Mouse (Mus musculus) lung, embryonic 14.5 days (tissue): ENCODE results near the gene Klhl41. TPM values are rescaled to one million over a fixed set of nuclear protein-coding genes. Genes with fewer than 3 reads are reported as not detected.
"Not testable (repeated sequence)": the region's sequence is repeated elsewhere in the genome, so short reads cannot be mapped to it uniquely, and the experiment has no call there.

ENCODE experiments used
- ATAC-seq: fragments of 200-750 bp; cut with Nextera tagmentation; 2 replicates; pipeline ENCODE4 v1.8.0; 2017; ENCODE audit warnings: mild to moderate bottlenecking, moderate TSS enrichment, moderate library complexity; ENCODE audit not compliant: insufficient read depth
- DNase-seq: peaks from one replicate; pipeline ENCODE4 v3.0.0-alpha.2; 2015
- H3K27ac ChIP-seq: fragments of 300-500 bp; sonication (generic); 2 replicates; pipeline ENCODE4 v1.5.1; 2014; ENCODE audit warnings: low read depth, mild to moderate bottlenecking, moderate library complexity
- H3K27me3 ChIP-seq: fragments of 300-500 bp; sonication (generic); 2 replicates; pipeline ENCODE4 v1.6.1; 2014; ENCODE audit warnings: low read length, control low read depth; ENCODE audit not compliant: insufficient read depth
- H3K36me3 ChIP-seq: fragments of 300-500 bp; sonication (generic); 2 replicates; pipeline ENCODE4 v1.6.1; 2014; ENCODE audit warnings: control low read depth; ENCODE audit not compliant: insufficient read depth
- H3K4me1 ChIP-seq: fragments of 300-500 bp; sonication (generic); 2 replicates; pipeline ENCODE4 v1.6.1; 2014; ENCODE audit warnings: antibody characterized with exemption, control low read depth; ENCODE audit not compliant: insufficient read depth
- H3K4me2 ChIP-seq: fragments of 300-500 bp; sonication (generic); 2 replicates; pipeline ENCODE4 v1.6.1; 2014; ENCODE audit warnings: mild to moderate bottlenecking
- H3K4me3 ChIP-seq: fragments of 300-500 bp; sonication (generic); 2 replicates; pipeline ENCODE4 v1.5.1; 2014; ENCODE audit warnings: low read depth, low read length
- H3K9ac ChIP-seq: fragments of 300-500 bp; sonication (generic); 2 replicates; pipeline ENCODE4 v1.6.1; 2014
- H3K9me3 ChIP-seq: fragments of 300-500 bp; sonication (generic); 2 replicates; pipeline ENCODE4 v1.6.1; 2016; ENCODE audit warnings: low read depth, low read length, control low read depth
- CTCF ChIP-seq: IDR thresholded peaks from 2 replicates; pipeline ENCODE4 v1.5.1; 2016; ENCODE audit warnings: antibody characterized with exemption, low read depth
- WGBS: fragments of 180-500 bp; shearing (Covaris S2); extraction: QIAGEN DNeasy Blood & Tissue Kit; methylation state at CpG from one replicate; pipeline ENCODE4 v1.1.7; 2014; 5-methylcytosine and 5-hydroxymethylcytosine counted together
- polyA plus RNA-seq: library from polyadenylated mRNA; unstranded; fragments of >200 nt; fragmentation: Nextera tagmentation; extraction: Ambion mirVana; gene quantifications from 2 replicates; pipeline ENCODE4 v1.2.1, GENCODE M21; 2014

Klhl41 gene
- polyA plus RNA-seq, 1 experiment from 2014 or later: 0.13 TPM

- no peaks in the 10 kb centered on the region for H3K4me1 ChIP-seq
Observed at GRCm38 (mm10) chr2:69667656-69668055, 2.3 kb upstream of the Klhl41 start.

DNA sequence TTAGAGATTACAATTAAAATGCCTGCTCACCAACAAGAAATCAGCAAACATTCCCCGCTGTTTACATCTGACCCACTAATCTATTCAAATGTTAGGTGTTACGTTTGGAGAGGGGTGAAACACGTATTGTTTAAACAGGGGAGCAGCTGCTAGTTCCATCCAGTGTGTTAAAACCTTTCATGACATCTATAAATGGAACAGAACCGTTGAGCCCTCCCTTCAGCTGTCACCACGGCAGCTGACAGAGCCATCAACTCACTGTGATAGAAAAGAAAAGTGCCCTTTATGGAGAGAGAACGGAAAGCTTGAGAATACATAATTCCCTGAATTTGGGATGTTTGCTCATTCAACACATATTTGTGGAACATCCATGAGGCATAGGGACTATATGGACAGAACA, 1.5 kb upstream of the Klhl41 start:
- peaks cover 16% of the 10 kb centered on the region; the same call in 1 of the 2 replicates for H3K36me3 ChIP-seq
- no peaks in the 10 kb centered on the region for H3K27me3 ChIP-seq
- ATAC-seq (no peak), DNase-seq (no peak)
- no peaks in the 10 kb centered on the region for H3K4me1 ChIP-seq
- no peak overlapping the region for H3K27ac ChIP-seq
- no peak overlapping the region for H3K4me2 ChIP-seq
- 68% methylated on average over 6 of the region's 6 CpGs for WGBS
- H3K9me3 ChIP-seq: no peaks in the 10 kb centered on the region
- TF ChIP-seq CTCF: no peak
- no peak overlapping the region for H3K9ac ChIP-seq
- no peak overlapping the region for H3K4me3 ChIP-seq

More at GRCm38 (mm10) chr2:69667656-69668055, 2.3 kb upstream of the Klhl41 start:
- TF ChIP-seq CTCF: no peak
- DNase-seq (no peak), ATAC-seq (no peak)
- Histone ChIP-seq H3K27ac (no peak overlapping the region), H3K9me3 (no peaks in the 10 kb centered on the region), H3K4me3 (no peak overlapping the region), H3K27me3 (no peaks in the 10 kb centered on the region), H3K9ac (no peak overlapping the region), H3K36me3 (peaks cover 16% of the 10 kb centered on the region; the same call in 1 of the 2 replicates), H3K4me2 (no peak overlapping the region)
- WGBS: 91% methylated on average over 4 of the region's 4 CpGs

DNA sequence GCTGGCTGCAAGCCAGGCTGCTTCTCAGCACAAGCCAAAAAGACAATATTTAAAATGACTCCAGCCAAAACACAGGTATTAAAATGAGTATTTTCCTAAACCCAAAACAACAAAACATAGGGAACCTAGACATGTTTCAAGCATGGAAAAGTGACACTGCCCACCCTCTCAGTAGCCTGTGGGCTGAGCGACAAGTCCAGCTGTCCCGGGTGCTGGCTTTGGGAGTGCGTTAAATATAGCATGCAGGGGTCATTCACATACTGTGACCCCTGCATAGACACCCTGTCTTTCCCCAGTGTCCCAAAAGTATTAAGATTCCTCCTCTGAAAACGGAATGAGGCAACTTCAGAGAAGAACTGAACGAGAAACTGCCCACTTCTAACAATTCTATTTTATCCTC, 3.8 kb downstream of the Klhl41 start:
- Histone ChIP-seq H3K27ac (no peak overlapping the region), H3K4me2 (no peak overlapping the region), H3K27me3 (no peaks in the 10 kb centered on the region), H3K36me3 (no peaks in the 10 kb centered on the region), H3K4me3 (no peak overlapping the region), H3K4me1 (no peaks in the 10 kb centered on the region), H3K9ac (no peak overlapping the region), H3K9me3 (no peaks in the 10 kb centered on the region)
- peak; percentile 15 for DNase-seq
- no peak for TF ChIP-seq CTCF
- no peak for ATAC-seq
- WGBS: 60% methylated on average over 5 of the region's 5 CpGs

DNA sequence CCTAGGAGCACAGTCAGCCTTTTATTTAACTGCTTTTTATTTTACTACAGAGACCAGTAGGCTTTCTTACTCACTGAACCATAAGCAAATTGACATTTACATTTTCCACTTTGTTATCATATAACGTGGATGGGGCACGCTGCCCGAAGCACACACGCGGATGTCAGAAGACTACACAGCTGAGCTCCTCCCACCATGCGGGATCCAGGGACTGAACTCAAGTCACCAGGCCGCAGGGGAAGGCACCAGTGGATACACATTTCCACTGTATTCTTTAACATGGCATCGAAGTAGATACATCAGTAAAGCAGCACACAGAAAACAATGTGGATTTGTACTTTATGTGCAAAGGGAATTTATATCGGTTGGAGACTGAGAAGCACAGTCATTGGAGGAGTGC, 5.3 kb downstream of the Klhl41 start:
- 84% methylated on average over 9 of the region's 9 CpGs for WGBS
- no peak for ATAC-seq
- Histone ChIP-seq H3K4me3 (no peak overlapping the region), H3K36me3 (no peaks in the 10 kb centered on the region), H3K9me3 (no peaks in the 10 kb centered on the region), H3K4me1 (no peaks in the 10 kb centered on the region), H3K27me3 (no peaks in the 10 kb centered on the region), H3K27ac (no peak overlapping the region), H3K9ac (no peak overlapping the region), H3K4me2 (no peak overlapping the region)
- no peak for DNase-seq
- TF ChIP-seq CTCF: no peak

DNA sequence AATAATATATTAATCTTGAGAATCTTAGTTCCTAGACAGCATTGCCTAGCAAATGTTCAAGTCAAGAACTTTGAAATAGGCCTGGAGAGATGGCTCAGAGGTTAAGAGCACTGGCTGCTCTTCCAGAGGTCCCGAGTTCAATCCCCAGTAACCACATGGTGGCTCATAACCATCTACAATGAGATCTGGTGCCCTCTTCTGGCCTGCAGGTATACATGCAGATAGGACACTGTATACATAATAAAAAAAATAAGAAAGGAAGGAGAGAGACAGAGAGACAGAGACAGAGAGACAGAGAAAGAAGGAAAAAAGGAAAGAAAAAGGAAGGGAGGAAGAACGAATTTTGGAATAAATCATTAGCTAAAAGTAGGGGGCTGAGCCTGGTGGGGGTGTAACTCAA, 6.8 kb downstream of the Klhl41 start:
- peak; percentile 34 for TF ChIP-seq CTCF
- Histone ChIP-seq H3K27me3 (no peaks in the 10 kb centered on the region), H3K4me3 (no peak overlapping the region), H3K9ac (no peak overlapping the region), H3K36me3 (no peaks in the 10 kb centered on the region), H3K4me1 (no peaks in the 10 kb centered on the region), H3K4me2 (no peak overlapping the region), H3K27ac (no peak overlapping the region), H3K9me3 (no peaks in the 10 kb centered on the region)
- ATAC-seq: no peak
- WGBS: 55% methylated on average over 2 of the region's 2 CpGs
- DNase-seq: no peak

- H3K27me3 ChIP-seq, H3K4me3 ChIP-seq, ATAC-seq, H3K9me3 ChIP-seq, DNase-seq, H3K36me3 ChIP-seq, H3K4me2 ChIP-seq, H3K4me1 ChIP-seq, H3K27ac ChIP-seq, H3K9ac ChIP-seq: not testable (repeated sequence)
- WGBS: 87% methylated on average over 2 of the region's 2 CpGs
Observed at GRCm38 (mm10) chr2:69677215-69677614, 7.3 kb downstream of the Klhl41 start.

GRCm38 (mm10) chr2:69679990-69680389, 10.1 kb downstream of the Klhl41 start:
- H3K27ac ChIP-seq: no peak overlapping the region
- H3K36me3 ChIP-seq: no peaks in the 10 kb centered on the region
- H3K27me3 ChIP-seq: no peaks in the 10 kb centered on the region
- no peaks in the 10 kb centered on the region for H3K4me1 ChIP-seq
- no peak for ATAC-seq
- no peak overlapping the region for H3K4me3 ChIP-seq
- no peaks in the 10 kb centered on the region for H3K9me3 ChIP-seq
- WGBS: 58% methylated on average over 6 of the region's 6 CpGs
- no peak for DNase-seq
- H3K9ac ChIP-seq: no peak overlapping the region
- peak; percentile 23; the same call in 1 of the 2 replicates for TF ChIP-seq CTCF
- H3K4me2 ChIP-seq: no peak overlapping the region

DNA sequence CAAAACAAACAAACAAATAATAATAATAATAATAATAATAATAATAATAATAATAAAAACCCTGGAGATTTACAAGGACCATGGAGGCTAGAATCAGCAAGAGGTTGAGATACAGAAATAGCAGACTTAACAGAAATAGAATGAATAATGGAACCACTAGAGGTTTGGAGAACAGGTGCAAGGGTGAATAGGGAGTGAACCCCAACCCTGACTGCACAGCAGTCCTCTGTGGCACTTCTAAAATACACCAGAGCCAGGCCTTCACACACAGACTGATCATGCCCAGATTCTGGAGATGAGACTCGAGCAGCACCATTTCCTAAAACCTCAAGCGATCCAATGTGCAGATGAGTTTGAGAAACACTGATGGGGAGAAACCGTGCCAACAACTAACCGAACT, 12.0 kb downstream of the Klhl41 start:
- no peak for ATAC-seq
- 92% methylated on average over 4 of the region's 4 CpGs for WGBS
- H3K36me3 ChIP-seq: 0 out of 2 replicates have a peak, but pooled peaks cover 1% of the 10 kb centered on the region

More for the DNA sequence above, 12.0 kb downstream of the Klhl41 start:
- Histone ChIP-seq H3K27me3 (no peaks in the 10 kb centered on the region), H3K27ac (no peak overlapping the region), H3K4me2 (no peak overlapping the region), H3K9ac (no peak overlapping the region), H3K4me3 (no peak overlapping the region), H3K4me1 (no peaks in the 10 kb centered on the region), H3K9me3 (no peaks in the 10 kb centered on the region)
- TF ChIP-seq CTCF: no peak
- no peak for DNase-seq
